Mouse (Mus musculus) heart, embryonic 15.5 days (tissue): Measurements from ENCODE around the gene Map3k5. TPM values are rescaled to one million over a fixed set of nuclear protein-coding genes. Genes with fewer than 3 reads are reported as not detected.

Experiments
- ATAC-seq: fragments of 200-750 bp; cut with Nextera tagmentation; replicated peaks from 2 replicates; pipeline ENCODE4 v1.8.0; 2017; ENCODE audit warnings: low read depth, moderate TSS enrichment; ENCODE audit not compliant: insufficient number of reproducible peaks, insufficient read depth, low FRiP score
- H3K27ac ChIP-seq: fragments of 300-500 bp; sonication (generic); 2 replicates; pipeline ENCODE4 v1.5.1; 2015; ENCODE audit warnings: mild to moderate bottlenecking, inconsistent platforms
- H3K27me3 ChIP-seq: fragments of 300-500 bp; sonication (generic); 2 replicates; pipeline ENCODE4 v1.6.1; 2015; ENCODE audit warnings: inconsistent platforms
- H3K36me3 ChIP-seq: fragments of 300-500 bp; sonication (generic); 2 replicates; pipeline ENCODE4 v1.6.1; 2015; ENCODE audit warnings: mild to moderate bottlenecking, inconsistent platforms
- H3K4me1 ChIP-seq: fragments of 300-500 bp; sonication (generic); replicated peaks from 2 replicates; pipeline ENCODE4 v1.6.1; 2015; ENCODE audit warnings: inconsistent platforms
- H3K4me2 ChIP-seq: fragments of 300-500 bp; sonication (generic); 2 replicates; pipeline ENCODE4 v1.6.1; 2015; ENCODE audit warnings: inconsistent platforms, mild to moderate bottlenecking, moderate library complexity
- H3K4me3 ChIP-seq: fragments of 300-500 bp; sonication (generic); 2 replicates; pipeline ENCODE4 v1.5.1; 2015; ENCODE audit warnings: mild to moderate bottlenecking, inconsistent platforms
- H3K9ac ChIP-seq: fragments of 300-500 bp; sonication (generic); 2 replicates; pipeline ENCODE4 v1.6.1; 2015; ENCODE audit warnings: mild to moderate bottlenecking, inconsistent platforms
- H3K9me3 ChIP-seq: fragments of 300-500 bp; sonication (generic); replicated peaks from 2 replicates; pipeline ENCODE4 v1.6.1; 2016; ENCODE audit warnings: inconsistent platforms
- WGBS: fragments of 180-500 bp; shearing (Covaris S2); methylation state at CpG from one replicate; pipeline ENCODE4 v1.1.7; 2015; ENCODE audit warnings: mixed read lengths; 5-methylcytosine and 5-hydroxymethylcytosine counted together
- polyA plus RNA-seq: library from polyadenylated mRNA; unstranded; fragments of >200 nt; fragmentation: Nextera tagmentation; extraction: Ambion mirVana; gene quantifications from 2 replicates; pipeline ENCODE4 v1.2.1, GENCODE M21; 2015

Gene Map3k5
- polyA plus RNA-seq, 1 experiment from 2014 or later, result 2.6 TPM

DNA sequence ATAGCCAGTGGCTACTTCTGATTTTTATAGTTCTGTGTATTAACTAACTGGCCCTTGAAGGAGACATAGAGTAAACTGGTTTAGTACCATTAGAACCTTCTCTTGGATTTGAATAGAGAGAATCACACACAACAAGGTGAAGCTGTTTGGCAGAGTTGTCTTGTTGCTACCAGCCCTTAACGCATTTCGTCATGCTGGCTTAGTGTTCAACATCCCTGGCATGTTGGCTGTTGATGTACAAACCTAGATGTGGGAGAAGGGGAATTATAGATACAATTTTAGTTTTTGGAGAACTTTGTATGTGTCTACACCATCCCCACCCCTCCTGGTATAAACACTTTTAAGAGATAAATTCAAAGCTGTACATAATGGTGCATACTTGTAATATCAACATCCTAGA, 251.5 kb downstream of the Map3k5 start:
- ATAC-seq, result no peak
- WGBS, result 89% methylated on average over 2 of the region's 2 CpGs

DNA sequence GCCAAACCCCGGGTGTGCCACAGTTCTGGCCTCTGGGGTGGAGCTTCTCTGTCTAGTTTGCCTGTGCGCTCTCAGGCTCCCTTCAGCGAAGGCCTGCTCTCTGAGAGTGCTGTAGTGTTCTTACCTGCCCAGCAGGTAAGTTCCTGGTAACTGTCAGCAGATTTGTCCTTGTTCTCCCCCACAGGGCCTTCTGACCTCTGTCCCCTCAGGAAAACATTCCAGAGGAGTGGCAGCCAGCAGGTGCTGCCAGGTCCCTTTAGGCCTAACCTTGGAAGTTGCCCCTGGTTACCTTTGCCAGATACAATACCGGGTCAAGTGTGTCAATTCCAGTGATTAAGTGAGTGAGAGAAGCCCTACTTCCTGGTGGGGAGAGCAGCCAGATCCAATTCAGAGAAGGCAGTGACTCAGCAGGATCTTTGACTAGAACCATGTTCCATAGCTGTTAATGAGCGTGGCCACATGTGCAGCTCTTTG, 252.6 kb downstream of the Map3k5 start:
- no peak overlapping the region for H3K9ac ChIP-seq
- no peak overlapping the region for H3K4me2 ChIP-seq
- no peak overlapping the region for H3K27ac ChIP-seq
- H3K4me1 ChIP-seq, result peaks cover 15% of the 10 kb centered on the region
- no peaks in the 10 kb centered on the region for H3K27me3 ChIP-seq
- no peak for ATAC-seq
- H3K36me3 ChIP-seq, result no peaks in the 10 kb centered on the region
- no peak overlapping the region for H3K4me3 ChIP-seq
- H3K9me3 ChIP-seq, result no peaks in the 10 kb centered on the region
- 80% methylated on average over 5 of the region's 5 CpGs for WGBS

More for the DNA sequence above, 251.5 kb downstream of the Map3k5 start:
- Histone ChIP-seq H3K27me3 (no peaks in the 10 kb centered on the region), H3K27ac (no peak overlapping the region), H3K9ac (no peak overlapping the region), H3K9me3 (no peaks in the 10 kb centered on the region), H3K36me3 (no peaks in the 10 kb centered on the region), H3K4me2 (no peak overlapping the region), H3K4me3 (no peak overlapping the region), H3K4me1 (peaks cover 25% of the 10 kb centered on the region)

DNA sequence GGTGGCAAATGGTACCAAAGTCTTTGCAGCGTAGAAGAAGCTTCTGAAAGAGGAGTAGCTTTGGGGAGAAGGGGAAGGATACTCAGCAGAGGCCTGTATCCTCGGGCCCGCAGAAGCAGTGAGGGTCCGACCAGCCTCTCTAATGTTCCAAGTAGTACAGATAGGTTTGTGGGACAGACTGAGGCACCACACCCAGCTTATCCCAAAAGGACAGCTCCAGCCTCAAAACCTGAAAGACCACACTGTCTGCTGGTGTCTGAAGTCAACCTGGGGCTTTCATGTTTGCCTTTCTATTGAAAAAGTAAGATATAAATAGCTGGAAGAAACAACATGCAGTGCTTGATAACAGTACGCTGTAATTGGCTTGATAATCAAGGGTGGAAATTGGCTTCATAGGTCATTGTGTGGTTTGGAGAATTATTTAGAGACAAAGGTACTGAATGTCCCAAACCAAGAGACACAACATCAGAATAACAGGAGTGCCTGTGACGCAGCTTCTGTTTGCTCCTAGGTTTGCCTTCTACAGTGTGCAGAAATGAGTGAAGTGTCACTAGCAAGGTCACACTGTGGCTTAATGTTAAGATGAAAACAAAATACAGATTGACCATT, 256.0 kb downstream of the Map3k5 start:
- no peaks in the 10 kb centered on the region for H3K9me3 ChIP-seq
- no peaks in the 10 kb centered on the region for H3K27me3 ChIP-seq
- no peak for ATAC-seq
- H3K4me1 ChIP-seq, result peaks cover 8% of the 10 kb centered on the region
- H3K27ac ChIP-seq, result no peak overlapping the region
- H3K36me3 ChIP-seq, result no peaks in the 10 kb centered on the region
- WGBS, result 80% methylated on average over 6 of the region's 6 CpGs
- no peak overlapping the region for H3K4me2 ChIP-seq
- no peak overlapping the region for H3K9ac ChIP-seq
- H3K4me3 ChIP-seq, result no peak overlapping the region

Other genes starting within 250 kb of the Map3k5 start
- gene Il20ra, start 221.9 kb upstream of the Map3k5 start, polyA plus RNA-seq, result 0.38 TPM in 1 of 2 replicates, not detected in the other
- gene Slc35d3, start 83.0 kb upstream of the Map3k5 start, polyA plus RNA-seq, result 0.37 and 0.94 TPM in 2 replicates
- gene Pex7, start 26.8 kb upstream of the Map3k5 start, polyA plus RNA-seq, result 33.9 and 34.8 TPM in 2 replicates
- 6.4 and 7.2 TPM in 2 replicates for gene Map7, start 214.0 kb downstream of the Map3k5 start, polyA plus RNA-seq